Mouse (Mus musculus) forebrain, embryonic 15.5 days (tissue): ENCODE measurements around the gene Fkbp1b. TPM values are rescaled to one million over a fixed set of nuclear protein-coding genes. Genes with fewer than 3 reads are reported as not detected.
"Not testable (repeated sequence)": the region's sequence is repeated elsewhere in the genome, so short reads cannot be mapped to it uniquely, and the experiment has no call there.

Experiments
- ATAC-seq: fragments of 200-750 bp; cut with Nextera tagmentation; replicated peaks from 2 replicates; pipeline ENCODE4 v1.8.0; 2017; ENCODE audit warnings: mild to moderate bottlenecking, moderate TSS enrichment, moderate library complexity
- H3K27ac ChIP-seq: fragments of 300-500 bp; sonication (generic); replicated peaks from 2 replicates; pipeline ENCODE4 v1.5.1; 2015; ENCODE audit warnings: mild to moderate bottlenecking, inconsistent platforms
- H3K27me3 ChIP-seq: fragments of 300-500 bp; sonication (generic); 2 replicates; pipeline ENCODE4 v1.6.1; 2015; ENCODE audit warnings: inconsistent platforms
- H3K36me3 ChIP-seq: fragments of 300-500 bp; sonication (generic); 2 replicates; pipeline ENCODE4 v1.6.1; 2015; ENCODE audit warnings: mild to moderate bottlenecking, inconsistent platforms
- H3K4me1 ChIP-seq: fragments of 300-500 bp; sonication (generic); 2 replicates; pipeline ENCODE4 v1.6.1; 2015; ENCODE audit warnings: inconsistent platforms
- H3K4me2 ChIP-seq: fragments of 300-500 bp; sonication (generic); replicated peaks from 2 replicates; pipeline ENCODE4 v1.6.1; 2015; ENCODE audit warnings: mild to moderate bottlenecking, inconsistent platforms
- H3K4me3 ChIP-seq: fragments of 300-500 bp; sonication (generic); 2 replicates; pipeline ENCODE4 v1.5.1; 2015; ENCODE audit warnings: mild to moderate bottlenecking, inconsistent platforms
- H3K9ac ChIP-seq: fragments of 300-500 bp; sonication (generic); replicated peaks from 2 replicates; pipeline ENCODE4 v1.6.1; 2015; ENCODE audit warnings: mild to moderate bottlenecking, inconsistent platforms
- H3K9me3 ChIP-seq: fragments of 300-500 bp; sonication (generic); 2 replicates; pipeline ENCODE4 v1.6.1; 2016; ENCODE audit warnings: inconsistent platforms
- WGBS: fragments of 180-500 bp; shearing (Covaris S2); methylation state at CpG from one replicate; pipeline ENCODE4 v1.1.7; 2015; ENCODE audit warnings: mixed read lengths; 5-methylcytosine and 5-hydroxymethylcytosine counted together
- polyA plus RNA-seq: library from polyadenylated mRNA; unstranded; fragments of >200 nt; fragmentation: Nextera tagmentation; extraction: Ambion mirVana; gene quantifications from 2 replicates; pipeline ENCODE4 v1.2.1, GENCODE M21; 2015

Gene Fkbp1b
- 20.0 and 23.9 TPM in 2 replicates for polyA plus RNA-seq

GRCm38 (mm10) chr12:4841392-4841887, at the start of gene Fkbp1b:
Gene Fkbp1b, minus strand, starts transcription at chr12:4841591.
- Histone ChIP-seq H3K9ac (peak within 1 kb of the TSS; percentile 70), H3K27me3 (peaks cover 6% of the 10 kb centered on the region; the same call in 1 of the 2 replicates), H3K4me2 (peak within 1 kb of the TSS; percentile 72), H3K4me3 (peak within 1 kb of the TSS; percentile 74), H3K27ac (no peak within 1 kb of the TSS), H3K36me3 (no peaks in the 10 kb centered on the region), H3K9me3 (no peaks in the 10 kb centered on the region), H3K4me1 (peaks cover 23% of the 10 kb centered on the region)
- ATAC-seq, result peak; percentile 46
- under 1% methylated on average over 37 of the region's 37 CpGs for WGBS

DNA sequence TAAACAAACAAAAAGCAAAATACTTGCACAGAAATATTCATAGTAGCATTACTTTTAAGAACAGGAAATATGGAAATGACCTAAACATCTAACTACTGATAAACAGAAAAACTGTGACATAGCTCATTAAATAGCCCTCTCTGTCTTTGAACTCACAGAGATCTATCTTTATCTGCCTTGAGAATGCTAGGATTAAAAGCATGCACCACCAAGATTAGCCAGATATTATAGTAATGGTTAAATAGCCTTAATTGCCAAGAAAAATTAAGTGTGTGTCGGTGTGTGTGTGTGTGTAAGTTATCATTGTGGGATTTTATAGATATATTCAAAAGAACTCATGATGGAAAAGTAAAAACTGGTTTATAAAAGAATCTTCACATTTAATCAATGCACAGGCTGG, 48.5 kb upstream of the Fkbp1b start:
- no peak overlapping the region for H3K27ac ChIP-seq
- WGBS, result 92% methylated on average over 1 of the region's 1 CpGs
- H3K9ac ChIP-seq, result no peak overlapping the region
- H3K4me1 ChIP-seq, result no peaks in the 10 kb centered on the region
- no peak for ATAC-seq
- no peaks in the 10 kb centered on the region for H3K27me3 ChIP-seq
- H3K4me2 ChIP-seq, result no peak overlapping the region
- peaks cover 15% of the 10 kb centered on the region for H3K36me3 ChIP-seq
- no peaks in the 10 kb centered on the region for H3K9me3 ChIP-seq
- no peak overlapping the region for H3K4me3 ChIP-seq

DNA sequence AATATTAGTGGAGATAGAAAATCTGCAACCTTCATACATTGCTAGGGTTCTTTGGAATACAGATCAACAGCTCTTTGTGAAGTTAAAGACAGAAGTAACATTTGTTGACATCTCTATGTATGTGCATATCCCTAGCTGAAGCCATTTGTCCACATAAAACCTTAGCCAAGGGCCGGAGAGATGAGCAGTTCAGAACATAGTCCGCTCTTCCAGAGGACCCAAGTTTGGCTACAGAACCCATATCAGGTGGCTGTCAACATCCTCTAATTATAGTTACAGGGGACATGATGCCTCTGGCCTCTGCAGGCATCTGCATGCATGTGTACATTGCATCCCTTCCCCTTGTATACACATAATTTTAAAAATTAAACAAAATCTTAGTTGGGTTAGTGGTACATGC, 47.9 kb upstream of the Fkbp1b start:
- Histone ChIP-seq H3K9me3 (no peaks in the 10 kb centered on the region), H3K27me3 (no peaks in the 10 kb centered on the region), H3K27ac (no peak overlapping the region), H3K4me1 (no peaks in the 10 kb centered on the region), H3K9ac (no peak overlapping the region), H3K4me3 (no peak overlapping the region), H3K4me2 (no peak overlapping the region), H3K36me3 (peaks cover 16% of the 10 kb centered on the region)
- 92% methylated on average over 2 of the region's 2 CpGs for WGBS
- no peak for ATAC-seq

DNA sequence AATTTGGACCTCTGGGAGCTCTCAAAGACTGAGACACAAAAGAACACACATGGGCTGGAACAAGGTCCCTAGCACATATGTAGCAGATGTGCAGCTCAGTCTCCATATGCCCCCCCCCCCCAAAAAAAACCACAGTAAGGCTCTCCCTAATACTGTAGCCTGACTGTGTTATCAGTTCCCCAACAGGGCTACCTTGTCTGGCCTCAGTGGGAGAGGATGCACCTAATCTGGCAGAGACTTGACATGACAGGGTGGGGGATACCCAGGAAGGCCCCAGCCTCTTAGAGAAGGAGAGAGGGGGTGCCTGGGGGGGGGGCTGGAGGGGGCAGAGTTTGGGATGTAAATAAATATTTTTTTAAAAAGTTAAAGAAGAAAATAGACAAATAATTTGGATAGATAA, 47.3 kb upstream of the Fkbp1b start:
- Histone ChIP-seq H3K27me3 (no peaks in the 10 kb centered on the region), H3K9me3 (no peaks in the 10 kb centered on the region)
- ATAC-seq, result no peak

DNA sequence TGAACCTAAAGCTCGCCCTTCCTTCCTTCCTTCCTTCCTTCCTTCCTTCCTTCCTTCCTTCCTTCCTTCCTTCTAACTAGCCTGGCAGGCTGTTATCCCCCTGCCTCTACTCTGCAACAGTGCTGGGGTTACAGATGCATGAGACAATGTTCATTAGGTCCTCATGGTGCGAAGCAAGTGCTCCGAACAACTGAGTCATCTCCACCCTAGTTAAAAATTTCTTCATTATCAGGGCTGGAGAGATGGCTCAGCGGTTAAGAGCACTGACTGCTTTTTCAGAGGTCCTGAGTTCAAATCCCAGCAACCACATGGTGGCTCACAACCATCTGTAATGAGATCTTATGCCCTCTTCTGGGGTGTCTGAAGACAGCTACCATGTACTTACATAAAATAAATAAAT, 45.2 kb upstream of the Fkbp1b start:
- H3K36me3 ChIP-seq, result peaks cover 20% of the 10 kb centered on the region
- H3K4me3 ChIP-seq, H3K27ac ChIP-seq, H3K27me3 ChIP-seq, H3K9ac ChIP-seq, H3K4me1 ChIP-seq, ATAC-seq, H3K4me2 ChIP-seq, H3K9me3 ChIP-seq: not testable (repeated sequence)
- WGBS, result 96% methylated on average over 4 of the region's 4 CpGs

More for the DNA sequence above, 47.3 kb upstream of the Fkbp1b start:
- Histone ChIP-seq H3K4me2 (no peak overlapping the region), H3K27ac (no peak overlapping the region), H3K36me3 (peaks cover 16% of the 10 kb centered on the region), H3K9ac (no peak overlapping the region), H3K4me1 (no peaks in the 10 kb centered on the region), H3K4me3 (no peak overlapping the region)

DNA sequence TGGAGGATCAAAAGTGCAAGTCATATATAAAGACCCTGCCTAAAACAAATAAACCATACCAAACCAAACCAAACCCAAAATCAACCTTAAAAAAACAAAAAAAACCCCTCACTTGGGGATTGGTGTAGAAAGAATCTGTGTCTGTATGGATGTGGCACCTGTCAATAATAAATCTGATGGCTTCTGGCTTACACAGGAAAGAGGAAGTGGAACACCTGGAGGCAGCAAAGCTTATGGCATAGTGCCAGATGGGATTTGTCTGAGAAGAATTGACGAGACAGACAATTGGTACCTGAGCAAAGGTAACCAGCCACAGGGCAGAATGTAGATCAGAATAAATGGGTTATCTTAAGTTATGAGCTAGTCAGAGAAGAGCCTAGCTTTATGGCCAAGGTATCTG, 43.7 kb upstream of the Fkbp1b start:
- Histone ChIP-seq H3K4me1 (no peaks in the 10 kb centered on the region), H3K36me3 (peaks cover 24% of the 10 kb centered on the region), H3K27ac (no peak overlapping the region), H3K9ac (no peak overlapping the region), H3K4me3 (no peak overlapping the region), H3K4me2 (no peak overlapping the region), H3K9me3 (no peaks in the 10 kb centered on the region), H3K27me3 (no peaks in the 10 kb centered on the region)
- 68% methylated on average over 1 of the region's 1 CpGs for WGBS
- no peak for ATAC-seq

- Histone ChIP-seq H3K9ac (no peak overlapping the region), H3K4me3 (no peak overlapping the region), H3K27me3 (no peaks in the 10 kb centered on the region), H3K4me1 (no peaks in the 10 kb centered on the region), H3K4me2 (no peak overlapping the region), H3K36me3 (peaks cover 33% of the 10 kb centered on the region), H3K27ac (no peak overlapping the region), H3K9me3 (no peaks in the 10 kb centered on the region)
- ATAC-seq, result no peak
- 92% methylated on average over 2 of the region's 2 CpGs for WGBS
These were observed 40.7 kb upstream of the Fkbp1b start for GRCm38 (mm10) chr12:4882086-4882485.

- no peak overlapping the region for H3K4me2 ChIP-seq
- no peaks in the 10 kb centered on the region for H3K27me3 ChIP-seq
- no peak overlapping the region for H3K9ac ChIP-seq
- no peak for ATAC-seq
- H3K4me1 ChIP-seq, result peaks cover 7% of the 10 kb centered on the region
- H3K4me3 ChIP-seq, result no peak overlapping the region
- no peaks in the 10 kb centered on the region for H3K9me3 ChIP-seq
- H3K27ac ChIP-seq, result no peak overlapping the region
- peaks cover 30% of the 10 kb centered on the region for H3K36me3 ChIP-seq
- 93% methylated on average over 5 of the region's 5 CpGs for WGBS
These were observed 37.7 kb upstream of the Fkbp1b start for GRCm38 (mm10) chr12:4879048-4879447.

DNA sequence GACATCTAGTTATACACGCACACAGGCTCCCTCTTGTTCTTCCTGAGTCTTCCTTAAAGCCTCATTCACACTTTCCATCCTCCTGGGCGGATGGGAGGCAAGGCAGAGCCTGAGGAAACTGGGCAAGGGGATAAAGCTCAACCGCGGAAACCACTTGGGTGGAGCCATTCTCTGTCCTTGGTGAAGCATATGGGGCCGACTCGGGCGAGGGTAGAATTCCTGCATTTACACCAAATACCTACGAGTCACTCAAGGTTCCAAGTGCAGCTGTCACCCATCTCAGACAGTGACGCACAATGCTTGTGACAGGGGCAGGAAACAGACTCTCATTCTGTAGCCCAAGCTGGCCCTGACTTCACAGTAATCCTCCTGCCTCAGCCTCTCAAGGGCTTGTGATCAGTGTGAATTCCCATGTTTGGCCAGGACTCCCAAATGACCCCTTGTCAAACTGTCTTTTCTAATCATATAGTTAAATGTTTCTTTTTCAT, 36.9 kb upstream of the Fkbp1b start:
- Histone ChIP-seq H3K4me2 (no peak overlapping the region), H3K27me3 (no peaks in the 10 kb centered on the region), H3K27ac (no peak overlapping the region), H3K36me3 (peaks cover 29% of the 10 kb centered on the region), H3K4me3 (no peak overlapping the region), H3K9ac (no peak overlapping the region), H3K4me1 (peaks cover 11% of the 10 kb centered on the region), H3K9me3 (no peaks in the 10 kb centered on the region)
- WGBS, result 88% methylated on average over 9 of the region's 9 CpGs
- no peak for ATAC-seq

DNA sequence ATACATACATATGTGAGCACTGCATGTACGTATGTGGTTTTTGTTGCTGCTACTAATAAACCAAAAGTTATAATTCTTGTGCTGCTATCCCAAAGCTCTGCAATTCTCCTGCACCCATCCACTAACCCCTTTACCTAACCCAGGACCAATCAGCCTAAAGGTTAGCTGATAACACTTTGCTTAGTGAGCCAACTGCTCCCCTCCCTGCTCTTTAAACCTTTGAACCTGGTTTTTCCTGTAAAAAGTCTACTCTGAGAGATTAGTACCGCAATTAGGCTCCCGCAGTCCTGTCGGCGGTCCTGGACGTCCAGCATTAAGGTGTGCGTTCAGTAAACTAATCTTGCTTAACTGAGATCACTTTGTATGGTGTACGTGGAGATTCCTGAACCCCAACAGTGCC, 34.2 kb upstream of the Fkbp1b start:
- H3K36me3 ChIP-seq, result peaks cover 13% of the 10 kb centered on the region
- H3K9me3 ChIP-seq, result no peaks in the 10 kb centered on the region
- H3K9ac ChIP-seq, result no peak overlapping the region
- H3K4me1 ChIP-seq, result peaks cover 11% of the 10 kb centered on the region
- no peak overlapping the region for H3K27ac ChIP-seq
- no peaks in the 10 kb centered on the region for H3K27me3 ChIP-seq
- no peak overlapping the region for H3K4me2 ChIP-seq
- no peak for ATAC-seq
- no peak overlapping the region for H3K4me3 ChIP-seq
- 77% methylated on average over 8 of the region's 8 CpGs for WGBS

GRCm38 (mm10) chr12:4874161-4874927, 33.0 kb upstream of the Fkbp1b start, which contains the start of gene Mfsd2b:
Gene Mfsd2b, minus strand, starts transcription at chr12:4874359.
- 2% methylated on average over 24 of the region's 24 CpGs for WGBS
- Histone ChIP-seq H3K27me3 (no peaks in the 10 kb centered on the region), H3K9me3 (no peaks in the 10 kb centered on the region), H3K4me2 (peak within 1 kb of the TSS; percentile 95), H3K4me1 (peaks cover 11% of the 10 kb centered on the region), H3K4me3 (peak within 1 kb of the TSS; percentile 43), H3K27ac (no peak within 1 kb of the TSS), H3K9ac (peak within 1 kb of the TSS; percentile 51), H3K36me3 (peaks cover 6% of the 10 kb centered on the region)
- ATAC-seq, result peak; percentile 87

GRCm38 (mm10) chr12:4873531-4873930, 32.1 kb upstream of the Fkbp1b start:
- Histone ChIP-seq H3K4me3 (peak overlapping the region; percentile 43; the same call in 1 of the 2 replicates), H3K36me3 (no peaks in the 10 kb centered on the region; the same call in 1 of the 2 replicates), H3K9me3 (no peaks in the 10 kb centered on the region), H3K27me3 (no peaks in the 10 kb centered on the region), H3K27ac (no peak overlapping the region), H3K4me1 (peaks cover 11% of the 10 kb centered on the region), H3K4me2 (peak overlapping the region; percentile 95), H3K9ac (no peak overlapping the region)
- 86% methylated on average over 6 of the region's 6 CpGs for WGBS
- ATAC-seq, result no peak
